Mouse (Mus musculus) megakaryocyte, embryonic 14.5 days (primary cell): Measurements from ENCODE around the gene Hdac8.

Source experiments
- FLI1 ChIP-seq: IDR thresholded peaks from 2 replicates; pipeline ENCODE4 v1.6.1; 2012; ENCODE audit warnings: low read length, inconsistent platforms, mixed read lengths
- GATA1 ChIP-seq: IDR thresholded peaks from 3 replicates; pipeline ENCODE4 v1.6.1; 2012; ENCODE audit warnings: mixed read lengths, low read length, inconsistent platforms, borderline replicate concordance

- TF ChIP-seq FLI1 = no peak
- TF ChIP-seq GATA1 = no peak
Observed at GRCm38 (mm10) chrX:102318782-102319181, 186.4 kb downstream of the Hdac8 start.
